Mouse (Mus musculus) NIH3T3 (cell line): ENCODE measurements around the gene Mks1.
"Not testable (repeated sequence)": the region's sequence is repeated elsewhere in the genome, so short reads cannot be mapped to it uniquely, and the experiment has no call there.

Experiments
- DNase-seq: peaks from one replicate; pipeline ENCODE4 v3.0.0-alpha.2; 2012; ENCODE audit warnings: low read depth

The Mks1 gene

GRCm38 (mm10) chr11:87852690-87853596, at the start of gene Mks1:
Mks1 (plus strand) TSS chr11:87853215.
- DNase-seq: peak; percentile 84

- DNase-seq: peak; percentile 62
These were observed 47.6 kb upstream of the Mks1 start for GRCm38 (mm10) chr11:87805448-87805847.

GRCm38 (mm10) chr11:87807433-87807832, 45.6 kb upstream of the Mks1 start:
- no peak for DNase-seq

- no peak for DNase-seq
These were observed 44.8 kb upstream of the Mks1 start for GRCm38 (mm10) chr11:87808236-87808635.

- DNase-seq: no peak
These were observed 41.6 kb upstream of the Mks1 start for GRCm38 (mm10) chr11:87811396-87811795.

- no peak for DNase-seq
These were observed 38.2 kb upstream of the Mks1 start for GRCm38 (mm10) chr11:87814831-87815230.

GRCm38 (mm10) chr11:87816707-87817442, 36.1 kb upstream of the Mks1 start:
- DNase-seq: no peak

- DNase-seq: no peak
These were observed 35.6 kb upstream of the Mks1 start for GRCm38 (mm10) chr11:87817443-87817773.

GRCm38 (mm10) chr11:87821502-87821901, 31.5 kb upstream of the Mks1 start:
- no peak for DNase-seq

GRCm38 (mm10) chr11:87828239-87828900, 24.6 kb upstream of the Mks1 start, which contains the start of gene Lpo:
Lpo (minus strand) TSS chr11:87828289.
- no peak for DNase-seq

- DNase-seq: no peak
These were observed 12.3 kb upstream of the Mks1 start for GRCm38 (mm10) chr11:87840676-87841075.

- no peak for DNase-seq
These were observed 11.6 kb upstream of the Mks1 start for GRCm38 (mm10) chr11:87841436-87841835.

GRCm38 (mm10) chr11:87846968-87847600, 5.9 kb upstream of the Mks1 start:
- DNase-seq: no peak

- DNase-seq: no peak
These were observed 5.1 kb upstream of the Mks1 start for GRCm38 (mm10) chr11:87847884-87848283.

GRCm38 (mm10) chr11:87853597-87853954, 561 bp downstream of the Mks1 start:
- no peak for DNase-seq

GRCm38 (mm10) chr11:87854550-87854949, 1.5 kb downstream of the Mks1 start:
- no peak for DNase-seq

- DNase-seq: no peak
These were observed 6.3 kb downstream of the Mks1 start for GRCm38 (mm10) chr11:87859273-87859672.

- DNase-seq: no peak
These were observed 7.4 kb downstream of the Mks1 start for GRCm38 (mm10) chr11:87860426-87860825.

GRCm38 (mm10) chr11:87862805-87863204, 9.8 kb downstream of the Mks1 start:
- no peak for DNase-seq

GRCm38 (mm10) chr11:87866891-87867290, 13.9 kb downstream of the Mks1 start:
- DNase-seq: not testable (repeated sequence)

- DNase-seq: no peak
These were observed 17.1 kb downstream of the Mks1 start for GRCm38 (mm10) chr11:87870096-87870495.

- no peak for DNase-seq
These were observed 18.8 kb downstream of the Mks1 start for GRCm38 (mm10) chr11:87871766-87872165.
